Mouse (Mus musculus) myocyte (in vitro differentiated cells): Measurements from ENCODE around the gene Snca. TPM values are rescaled to one million over a fixed set of nuclear protein-coding genes. Genes with fewer than 3 reads are reported as not detected.

Experiments used
- H3K27me3 ChIP-seq: one replicate; pipeline ENCODE4 v1.6.1; 2011; ENCODE audit not compliant: control insufficient read depth, insufficient read depth, insufficient read length
- H3K36me3 ChIP-seq: one replicate; pipeline ENCODE4 v1.6.1; 2011; ENCODE audit not compliant: control insufficient read depth, insufficient read depth
- H3K4me2 ChIP-seq: one replicate; pipeline ENCODE4 v1.6.1; 2011; ENCODE audit warnings: low read depth, control low read depth
- H3K4me3 ChIP-seq: one replicate; pipeline ENCODE4 v1.5.1; 2011; ENCODE audit warnings: mild to moderate bottlenecking, control low read depth, moderate library complexity
- H3K79me2 ChIP-seq: one replicate; pipeline ENCODE4 v1.6.1; 2011; ENCODE audit not compliant: control insufficient read depth, insufficient read depth
- H3ac ChIP-seq: one replicate; pipeline ENCODE4 v1.6.1; 2011; ENCODE audit not compliant: control insufficient read depth, insufficient read length
- CEBPB ChIP-seq: IDR thresholded peaks from 2 replicates; pipeline ENCODE4 v1.6.1; 2011; ENCODE audit warnings: mild to moderate bottlenecking, moderate library complexity; ENCODE audit not compliant: poor library complexity, insufficient read depth, severe bottlenecking
- E2F4 ChIP-seq: IDR thresholded peaks from one replicate; pipeline ENCODE4 v1.6.1; 2011; ENCODE audit warnings: mild to moderate bottlenecking, control low read depth, moderate library complexity; ENCODE audit not compliant: insufficient read depth
- MAX ChIP-seq: IDR thresholded peaks from one replicate; pipeline ENCODE4 v1.6.1; 2011; ENCODE audit warnings: low read depth, mild to moderate bottlenecking, control low read depth
- MYOD1 ChIP-seq, 3 experiments: IDR thresholded peaks; one replicate each; pipeline ENCODE4 v1.6.1; 2011; ENCODE audit warnings: control low read depth in 2 of 3, low read depth in 2 of 3, mild to moderate bottlenecking in 2 of 3, moderate library complexity in 1 of 3; ENCODE audit not compliant: insufficient read length in 2 of 3, control insufficient read depth in 1 of 3
- MYOG ChIP-seq, 3 experiments: IDR thresholded peaks; one replicate each; pipeline ENCODE4 v1.6.1; 2011; ENCODE audit warnings: control low read depth in 2 of 3, low read depth in 2 of 3, mild to moderate bottlenecking in 2 of 3; ENCODE audit not compliant: insufficient read length in 2 of 3, control insufficient read depth in 1 of 3, insufficient read depth in 1 of 3
- POLR2A ChIP-seq: IDR thresholded peaks from one replicate; pipeline ENCODE4 v1.6.1; 2011; ENCODE audit warnings: low read depth, mild to moderate bottlenecking, control low read depth, moderate library complexity; ENCODE audit not compliant: insufficient read length
- POLR2AphosphoS2 ChIP-seq: IDR thresholded peaks from one replicate; pipeline ENCODE4 v1.6.1; 2011; ENCODE audit warnings: low read depth, control low read depth; ENCODE audit not compliant: insufficient read length
- REST ChIP-seq: IDR thresholded peaks from one replicate; pipeline ENCODE4 v1.6.1; 2011; ENCODE audit warnings: mild to moderate bottlenecking, control low read depth, moderate library complexity; ENCODE audit not compliant: insufficient read depth, insufficient read length
- SRF ChIP-seq: IDR thresholded peaks from one replicate; pipeline ENCODE4 v1.6.1; 2011; ENCODE audit warnings: low read depth; ENCODE audit not compliant: control insufficient read depth, insufficient read length
- TCF12 ChIP-seq: IDR thresholded peaks from one replicate; pipeline ENCODE4 v1.6.1; 2011; ENCODE audit warnings: mild to moderate bottlenecking, control low read depth; ENCODE audit not compliant: poor library complexity, insufficient read depth, severe bottlenecking
- TCF3 ChIP-seq: IDR thresholded peaks from one replicate; pipeline ENCODE4 v1.6.1; 2011; ENCODE audit warnings: low read depth, control low read depth; ENCODE audit not compliant: insufficient read length
- USF1 ChIP-seq: IDR thresholded peaks from one replicate; pipeline ENCODE4 v1.6.1; 2011; ENCODE audit warnings: low read depth, mild to moderate bottlenecking, control low read depth, moderate library complexity
- polyA plus RNA-seq: library from polyadenylated mRNA; unstranded; fragments of >200 nt; fragmentation: generic; extraction: Trizol; gene quantifications from one replicate; pipeline ENCODE4 v1.2.1, GENCODE M21; 2012; ENCODE audit warnings: missing spikeins

Snca gene
- polyA plus RNA-seq, 1 experiment = 0.13 TPM

- Histone ChIP-seq H3K36me3 (no peaks in the 10 kb centered on the region), H3ac (no peak overlapping the region)
- TF ChIP-seq MYOG (IDR thresholded peaks at IDR 0.05; ENCODE audit: control insufficient read depth in 1 of 3, insufficient read depth in 1 of 3, insufficient read length in 2 of 3, low read depth in 2 of 3) (no peak), SRF (no peak), MYOD1 (IDR thresholded peaks at IDR 0.05; ENCODE audit: control insufficient read depth in 1 of 3, insufficient read length in 2 of 3, low read depth in 2 of 3) (no peak), CEBPB (no peak), TCF3 (no peak), USF1 (no peak), E2F4 (no peak), TCF12 (no peak)
These were observed 89.9 kb downstream of the Snca start for GRCm38 (mm10) chr6:60739776-60740175.

GRCm38 (mm10) chr6:60731164-60731563, 98.5 kb downstream of the Snca start:
- no peak overlapping the region for H3K4me3 ChIP-seq
- H3K36me3 ChIP-seq = no peaks in the 10 kb centered on the region
- H3K27me3 ChIP-seq = no peaks in the 10 kb centered on the region
- H3ac ChIP-seq = no peak overlapping the region
- TF ChIP-seq E2F4 (no peak), MAX (no peak), POLR2A (no peak), USF1 (no peak), SRF (no peak), REST (no peak), CEBPB (no peak), TCF12 (no peak), MYOD1 (IDR thresholded peaks at IDR 0.05; ENCODE audit: control insufficient read depth in 1 of 3, insufficient read length in 2 of 3, low read depth in 2 of 3) (no peak), TCF3 (no peak), MYOG (IDR thresholded peaks at IDR 0.05; ENCODE audit: control insufficient read depth in 1 of 3, insufficient read depth in 1 of 3, insufficient read length in 2 of 3, low read depth in 2 of 3) (no peak), POLR2AphosphoS2 (no peak)
- H3K4me2 ChIP-seq = no peak overlapping the region
- H3K79me2 ChIP-seq = no peaks in the 10 kb centered on the region

More at GRCm38 (mm10) chr6:60739776-60740175, 89.9 kb downstream of the Snca start:
- no peaks in the 10 kb centered on the region for H3K79me2 ChIP-seq
- H3K4me2 ChIP-seq = no peak overlapping the region
- H3K27me3 ChIP-seq = no peaks in the 10 kb centered on the region
- H3K4me3 ChIP-seq = no peak overlapping the region

- TF ChIP-seq TCF12 = no peak
- TF ChIP-seq REST = no peak
- no peak for TF ChIP-seq MYOD1 (IDR thresholded peaks at IDR 0.05; ENCODE audit: control insufficient read depth in 1 of 3, insufficient read length in 2 of 3, low read depth in 2 of 3)
- no peak for TF ChIP-seq TCF3
- no peak for TF ChIP-seq SRF
- no peak for TF ChIP-seq USF1
- no peak for TF ChIP-seq POLR2A
- no peak for TF ChIP-seq POLR2AphosphoS2
- TF ChIP-seq MAX = no peak
- TF ChIP-seq E2F4 = no peak
- TF ChIP-seq MYOG (IDR thresholded peaks at IDR 0.05; ENCODE audit: control insufficient read depth in 1 of 3, insufficient read depth in 1 of 3, insufficient read length in 2 of 3, low read depth in 2 of 3) = no peak
- TF ChIP-seq CEBPB = no peak
- Histone ChIP-seq H3K79me2 (no peaks in the 10 kb centered on the region), H3K4me2 (no peak overlapping the region), H3ac (no peak overlapping the region), H3K27me3 (no peaks in the 10 kb centered on the region), H3K36me3 (no peaks in the 10 kb centered on the region), H3K4me3 (no peak overlapping the region)
These were observed 105.4 kb downstream of the Snca start for GRCm38 (mm10) chr6:60724110-60724829.

GRCm38 (mm10) chr6:60717566-60717965, 112.1 kb downstream of the Snca start:
- H3K4me2 ChIP-seq = no peak overlapping the region
- no peak overlapping the region for H3K4me3 ChIP-seq

More at GRCm38 (mm10) chr6:60717566-60717965, 112.1 kb downstream of the Snca start:
- TF ChIP-seq POLR2A (no peak), TCF12 (no peak), MYOG (IDR thresholded peaks at IDR 0.05; ENCODE audit: control insufficient read depth in 1 of 3, insufficient read depth in 1 of 3, insufficient read length in 2 of 3, low read depth in 2 of 3) (no peak), MAX (no peak), MYOD1 (IDR thresholded peaks at IDR 0.05; ENCODE audit: control insufficient read depth in 1 of 3, insufficient read length in 2 of 3, low read depth in 2 of 3) (no peak), CEBPB (no peak), TCF3 (no peak), SRF (no peak)
- Histone ChIP-seq H3K27me3 (no peaks in the 10 kb centered on the region), H3K36me3 (no peaks in the 10 kb centered on the region), H3K79me2 (no peaks in the 10 kb centered on the region), H3ac (no peak overlapping the region)
